ENCODE assay signal across 17 mouse cellular contexts in the genomic region with DNA sequence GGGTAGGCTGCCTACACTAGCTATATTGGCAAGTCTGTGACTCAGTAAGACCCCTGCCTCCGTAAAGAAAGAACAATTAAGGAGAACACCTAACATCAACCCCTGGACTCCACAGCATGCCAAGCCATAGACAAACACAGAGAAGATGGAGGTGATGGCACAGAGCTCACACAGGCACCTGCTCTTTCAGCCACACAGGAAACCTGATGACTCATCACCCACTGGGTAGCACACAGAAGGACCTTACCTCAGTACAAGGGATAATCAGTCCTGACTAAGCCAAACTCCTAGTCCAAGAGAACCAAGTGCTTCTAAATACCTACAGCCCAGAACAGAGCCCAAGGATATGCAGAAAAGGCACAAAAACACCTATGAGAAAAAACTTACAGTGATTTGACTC.
"Had no signal": no experiment of that assay in that cellular context is flagged by ENCODE, and none has a peak within 500 bp of the region (broad histone marks: within the 10 kb centered on the region; RNA-seq: fewer than 3 reads in every experiment).

No protein-coding gene starts in this region.

- H3K27ac ChIP-seq: kidney, postnatal 0 days; layer of hippocampus, adult 2 months; limb, embryonic 15.5 days; liver, embryonic 12.5 days; macrophage; neural tube, embryonic 13.5 days had no signal

- H3K9ac ChIP-seq: limb, embryonic 15.5 days; liver, embryonic 12.5 days; lung, embryonic 14.5 days; neural tube, embryonic 13.5 days had no signal

- H3K36me3 ChIP-seq: limb, embryonic 15.5 days; liver, embryonic 12.5 days; neural tube, embryonic 13.5 days had no signal

- H3K4me1 ChIP-seq: limb, embryonic 15.5 days; megakaryocyte, embryonic 14.5 days had no signal

- ATAC-seq: liver, embryonic 12.5 days; midbrain, embryonic 16.5 days had no signal

- DNase-seq: kidney, postnatal 4 days; lung, embryonic 14.5 days; lung, postnatal 14 days; retina, postnatal 1 day; right cerebral cortex, postnatal 4 days; spleen, adult 18-20 months; thymus, adult 18-20 months; thymus, postnatal 25 days had no signal

- H3K4me3 ChIP-seq: layer of hippocampus, adult 2 months; limb, embryonic 15.5 days; liver, embryonic 12.5 days; megakaryocyte, embryonic 14.5 days; neural tube, embryonic 13.5 days had no signal

- H3K9me3 ChIP-seq: limb, embryonic 15.5 days; liver, embryonic 12.5 days; megakaryocyte, embryonic 14.5 days; neural tube, embryonic 13.5 days had no signal

- H3K27me3 ChIP-seq: limb, embryonic 15.5 days; liver, embryonic 12.5 days; megakaryocyte, embryonic 14.5 days; neural tube, embryonic 13.5 days had no signal

- H3K4me2 ChIP-seq: limb, embryonic 15.5 days; liver, embryonic 12.5 days; lung, embryonic 14.5 days; midbrain, embryonic 11.5 days; neural tube, embryonic 13.5 days had no signal
